Mouse (Mus musculus) yolk sac, embryonic 10.5 days (tissue): ENCODE data around the gene Hnrnpa0.
A peak's percentile ranks its signal among the peaks of the same experiment; 100 is the strongest.

Source experiments
- DNase-seq: peaks from one replicate; pipeline ENCODE4 v3.0.0-alpha.2; 2017; ENCODE audit warnings: low spot score

Gene Hnrnpa0

DNA sequence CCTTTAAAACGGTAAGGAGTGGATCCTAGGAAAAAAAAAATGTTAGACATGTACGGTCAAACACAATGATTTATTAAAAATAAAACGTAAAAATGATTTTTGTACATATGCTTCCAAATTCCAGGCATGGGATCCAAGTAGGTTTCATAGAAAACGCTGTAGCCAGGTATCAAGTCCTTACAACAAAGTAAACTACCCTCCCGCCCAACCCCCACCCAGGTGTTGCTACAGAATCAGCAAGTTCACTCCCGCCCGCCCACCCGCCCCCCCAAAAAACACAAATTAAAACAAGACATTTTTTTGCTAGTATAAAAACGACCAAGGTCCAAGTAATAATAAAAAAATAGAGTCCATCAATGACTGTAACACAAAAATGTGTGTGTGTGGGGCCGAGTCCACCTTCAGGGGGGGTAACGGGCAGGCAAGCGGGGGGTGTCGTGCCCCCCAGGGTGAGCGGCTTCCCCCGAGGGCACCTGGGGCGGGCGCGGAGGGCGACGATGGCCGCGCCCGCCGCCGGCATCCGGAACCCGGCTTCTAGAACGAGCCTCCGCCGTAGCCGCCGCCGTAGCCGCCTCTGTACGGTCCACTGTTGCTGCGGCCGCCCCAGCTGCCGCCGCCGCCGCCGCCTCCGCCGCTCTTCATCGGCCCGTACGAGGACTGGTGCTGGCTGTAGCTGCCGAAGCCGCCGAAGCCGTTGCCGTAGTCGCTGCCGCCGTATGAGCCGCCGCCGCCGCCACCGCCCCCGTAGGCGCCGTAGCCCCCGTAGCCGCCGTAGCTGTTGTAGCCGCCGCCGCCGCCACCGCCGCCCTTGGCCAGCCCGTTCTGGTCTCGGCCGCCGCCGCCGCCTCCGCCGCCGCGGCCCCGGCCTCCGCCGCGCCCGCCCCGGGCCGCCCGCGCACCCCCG lies 1.2 kb downstream of the Hnrnpa0 start:
- DNase-seq: peak; percentile 58

GRCm38 (mm10) chr13:58126126-58126525 lies 2.2 kb downstream of the Hnrnpa0 start:
- DNase-seq: peak; percentile 53

GRCm38 (mm10) chr13:58124989-58125388 lies 3.4 kb downstream of the Hnrnpa0 start:
- no peak for DNase-seq

DNA sequence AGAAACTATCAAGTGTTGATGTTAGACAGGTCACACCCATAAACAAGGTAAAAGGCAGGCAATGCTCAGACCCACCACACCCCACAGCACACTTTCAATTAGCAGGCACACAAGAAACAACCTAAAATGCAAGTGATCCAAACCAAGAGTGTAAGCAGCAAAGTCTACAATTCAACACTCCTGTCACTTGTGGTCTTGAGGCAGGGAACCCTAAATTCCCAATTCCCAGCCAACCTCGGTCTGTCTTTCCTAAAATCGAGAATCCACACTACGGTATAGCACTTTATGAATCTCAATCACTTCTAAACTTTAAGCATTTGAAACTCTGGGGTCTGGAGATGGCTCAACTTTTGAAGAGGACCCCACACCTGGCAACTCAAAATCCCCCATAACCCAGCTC lies 4.1 kb downstream of the Hnrnpa0 start:
- no peak for DNase-seq

DNA sequence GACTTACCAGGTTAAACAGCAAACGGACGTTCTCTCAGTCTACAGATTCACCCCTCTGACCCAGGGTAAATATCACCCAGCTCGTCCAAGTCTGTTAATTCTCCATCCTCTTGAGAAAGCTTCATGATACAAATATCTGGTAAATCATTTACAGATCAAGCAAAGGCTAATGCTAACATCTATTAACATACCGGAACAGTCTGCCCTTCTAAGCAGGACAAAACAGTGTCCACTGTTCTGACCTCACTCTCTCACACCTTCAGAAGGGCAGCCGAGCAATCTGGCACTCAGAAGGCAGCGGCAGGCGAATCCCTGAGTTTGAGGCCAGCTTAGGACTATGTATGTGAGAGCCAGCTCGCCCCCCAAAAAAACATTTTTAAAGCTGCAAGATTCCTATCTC lies 5.0 kb downstream of the Hnrnpa0 start:
- DNase-seq: no peak

- peak; percentile 67 for DNase-seq
Measured at GRCm38 (mm10) chr13:58122786-58123297, 5.5 kb downstream of the Hnrnpa0 start.

DNA sequence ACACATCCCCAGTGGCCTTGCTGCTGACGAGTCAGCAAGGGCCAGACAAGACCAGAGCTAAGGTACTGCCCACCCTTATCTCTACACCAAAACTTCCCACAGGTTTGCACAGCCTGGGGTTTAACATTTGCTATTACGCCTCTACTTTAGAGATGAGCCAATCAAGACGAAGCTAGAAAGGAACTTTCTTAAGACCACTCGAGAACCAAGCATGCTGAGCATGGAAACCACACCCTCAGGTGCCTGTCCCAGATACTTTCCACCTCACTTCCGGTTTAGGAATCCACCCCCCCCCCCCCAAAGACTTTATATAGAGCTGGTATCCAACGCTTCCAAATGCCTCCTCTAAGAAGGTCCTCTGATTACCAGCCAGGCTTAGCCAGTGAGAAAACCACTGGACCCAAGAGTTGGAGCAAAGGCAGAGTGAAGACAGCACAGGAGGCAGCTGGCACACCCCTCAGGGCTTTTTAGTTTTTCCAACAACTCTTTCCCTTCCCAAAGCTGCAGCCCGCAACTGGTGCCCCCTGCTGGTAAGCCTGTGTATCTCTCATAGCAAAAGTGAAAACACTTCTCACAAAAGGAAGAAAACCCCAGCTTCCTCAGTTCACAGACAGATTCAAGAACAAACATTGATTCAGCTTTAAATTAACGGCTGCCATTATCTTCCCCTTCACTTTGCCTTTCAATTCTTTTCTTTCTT lies 10.9 kb downstream of the Hnrnpa0 start:
- DNase-seq: no peak

GRCm38 (mm10) chr13:58116801-58117200 lies 11.6 kb downstream of the Hnrnpa0 start:
- DNase-seq: no peak

DNA sequence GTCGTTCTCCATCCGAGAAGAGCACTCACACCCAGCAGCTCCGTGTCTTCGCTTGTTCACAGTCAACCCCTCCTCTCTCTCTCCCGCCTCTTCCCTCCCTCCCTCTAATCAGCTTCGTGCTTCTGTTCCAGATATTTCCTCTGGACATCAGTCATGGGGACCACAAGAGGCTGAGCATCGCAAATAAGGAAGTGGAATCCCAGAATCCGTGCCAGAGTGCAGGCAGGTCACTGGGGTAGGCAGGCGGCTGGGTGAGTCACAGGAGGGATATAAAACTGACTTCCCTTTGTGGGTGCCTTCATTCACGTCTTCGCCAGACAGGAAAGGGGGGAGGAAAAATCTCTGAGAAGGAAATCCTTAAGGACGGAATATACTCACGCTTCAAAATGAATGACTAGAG lies 13.1 kb downstream of the Hnrnpa0 start:
- no peak for DNase-seq

- DNase-seq: peak; percentile 73
Measured at GRCm38 (mm10) chr13:58113061-58113900, 15.1 kb downstream of the Hnrnpa0 start, which contains the start of gene Klhl3. Gene Klhl3, minus strand, starts transcription at chr13:58113592.

GRCm38 (mm10) chr13:58112601-58113041 lies 15.7 kb downstream of the Hnrnpa0 start:
- DNase-seq: no peak

DNA sequence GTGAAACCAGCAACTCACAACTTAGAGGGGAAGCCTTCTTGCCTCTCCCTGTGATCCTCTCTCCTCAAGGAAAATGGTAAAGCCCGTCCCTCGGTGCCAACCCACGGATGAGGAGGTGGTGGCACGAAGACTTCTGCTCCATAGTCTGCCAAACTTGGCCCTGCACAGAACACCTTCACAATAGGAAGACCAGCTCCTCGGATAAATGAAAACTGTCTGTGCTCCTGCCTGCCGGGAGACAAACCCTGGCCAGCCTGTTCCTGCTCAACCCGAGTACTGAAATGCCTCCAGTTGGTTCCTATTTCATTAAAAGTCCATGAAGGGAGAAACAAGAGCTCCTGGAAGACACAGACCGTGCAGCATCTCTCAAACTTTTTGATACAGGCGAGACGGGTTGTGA lies 16.2 kb downstream of the Hnrnpa0 start:
- no peak for DNase-seq

DNA sequence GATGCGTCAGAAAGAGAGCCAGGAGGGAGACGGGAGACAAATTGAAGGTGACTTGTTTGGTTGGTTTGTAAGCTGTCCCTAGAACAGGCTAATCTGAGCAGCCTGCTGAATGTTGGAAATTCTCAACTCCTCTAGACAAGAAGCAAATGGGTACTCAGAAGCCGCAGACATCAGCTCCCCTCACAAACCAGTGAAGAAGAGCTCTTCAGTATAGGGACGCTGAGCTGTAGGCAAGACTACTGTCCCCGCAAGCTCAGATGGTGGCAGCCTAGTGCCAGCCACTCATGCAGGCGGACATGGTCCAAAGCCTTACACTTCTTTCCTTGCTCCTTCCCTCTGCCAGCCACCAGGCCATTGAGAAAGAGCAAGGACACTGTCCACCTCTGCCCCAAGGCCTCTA lies 17.1 kb downstream of the Hnrnpa0 start:
- DNase-seq: no peak

- DNase-seq: no peak
Measured at GRCm38 (mm10) chr13:58090643-58091042, 37.7 kb downstream of the Hnrnpa0 start.

DNA sequence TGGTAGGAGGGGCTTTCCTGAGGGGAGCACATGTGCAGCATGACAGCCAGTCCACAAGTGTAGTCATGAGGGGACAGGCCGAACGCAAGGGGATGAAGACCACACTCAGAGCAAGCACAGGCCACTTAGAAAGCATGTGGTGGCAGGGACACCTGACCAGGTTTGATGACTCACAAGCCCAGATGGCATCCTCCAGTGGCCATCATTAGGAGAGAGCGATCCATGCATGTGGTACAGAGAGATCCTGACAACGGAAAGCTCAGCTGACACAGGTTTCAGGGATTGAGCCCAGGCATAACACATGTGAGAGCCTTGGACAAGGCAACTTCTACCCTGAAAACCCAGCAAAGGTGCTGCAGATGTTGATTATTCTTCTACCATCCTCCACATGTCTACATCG lies 44.0 kb downstream of the Hnrnpa0 start:
- no peak for DNase-seq

DNA sequence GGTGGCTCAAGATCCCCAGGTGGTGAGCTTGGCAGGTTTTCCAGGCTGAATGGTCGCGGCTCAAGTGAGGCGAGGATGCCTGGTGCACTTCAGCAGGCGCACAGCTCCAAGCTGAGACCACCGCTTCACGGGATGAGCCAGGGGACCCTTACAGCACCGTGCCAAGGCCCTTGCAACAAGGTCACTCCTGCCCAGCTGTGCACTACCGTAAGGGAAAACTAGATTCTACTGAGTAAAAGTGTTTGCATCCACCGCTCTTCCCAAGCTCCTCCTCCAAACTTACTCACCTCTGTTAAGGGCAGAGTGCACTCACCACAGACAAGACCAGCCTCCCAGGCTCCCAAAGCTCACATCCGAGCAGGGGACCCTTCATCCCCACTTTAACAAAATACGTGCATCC lies 44.8 kb downstream of the Hnrnpa0 start:
- no peak for DNase-seq

DNA sequence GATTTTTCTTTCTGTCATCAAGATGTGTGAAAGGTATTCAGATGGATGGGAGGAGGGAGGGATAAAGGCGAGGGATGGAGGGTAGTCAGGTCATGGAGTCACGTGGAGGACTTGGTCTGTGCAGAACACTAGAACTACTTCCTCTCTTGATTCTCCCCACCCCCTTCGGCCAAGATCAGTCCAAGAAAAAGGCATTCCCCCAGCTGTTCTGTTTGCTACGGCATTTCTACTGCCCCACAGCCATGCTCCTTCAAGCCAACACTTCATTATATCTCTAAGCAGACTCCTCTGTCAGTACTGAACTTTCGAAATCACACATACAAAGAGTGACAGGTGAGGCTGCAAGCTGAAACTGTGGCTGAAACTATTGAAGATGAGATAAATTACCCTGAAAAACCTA lies 45.3 kb downstream of the Hnrnpa0 start:
- no peak for DNase-seq

DNA sequence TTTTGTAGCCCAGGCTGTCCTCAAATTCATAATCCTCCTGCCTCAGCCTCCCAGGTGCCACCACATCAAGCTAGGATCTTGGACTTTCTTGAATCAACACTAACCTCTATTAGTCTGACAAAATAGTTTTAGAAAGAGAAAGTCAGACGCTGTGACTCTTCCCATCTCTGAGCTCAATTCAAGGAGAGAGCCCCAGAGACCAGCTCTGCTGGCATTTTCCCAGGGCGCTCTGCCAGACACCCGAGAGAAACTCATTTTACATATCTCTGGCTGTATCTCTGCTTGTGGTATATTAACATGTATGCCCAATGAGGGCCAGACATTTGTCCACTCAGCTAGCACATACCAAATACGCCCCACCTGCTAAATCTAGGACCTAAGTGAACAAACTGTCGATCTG lies 50.0 kb downstream of the Hnrnpa0 start:
- DNase-seq: no peak
